Mouse (Mus musculus) heart, embryonic 10.5 days (tissue): ENCODE measurements around the gene Mta1. TPM values are rescaled to one million over a fixed set of nuclear protein-coding genes. Genes with fewer than 3 reads are reported as not detected.
A peak's percentile ranks its signal among the peaks of the same experiment; 100 is the strongest.

Source experiments
- DNase-seq: peaks from one replicate; pipeline ENCODE4 v3.0.0-alpha.2; 2017; ENCODE audit warnings: low spot score
- H3K27ac ChIP-seq: fragments of 300-500 bp; sonication (generic); 2 replicates; pipeline ENCODE4 v1.5.1; 2016; ENCODE audit warnings: mild to moderate bottlenecking
- H3K27me3 ChIP-seq: fragments of 300-500 bp; sonication (generic); 2 replicates; pipeline ENCODE4 v1.6.1; 2016; ENCODE audit warnings: mild to moderate bottlenecking; ENCODE audit not compliant: poor library complexity, insufficient read depth, severe bottlenecking
- H3K36me3 ChIP-seq: fragments of 300-500 bp; sonication (generic); 2 replicates; pipeline ENCODE4 v1.6.1; 2016; ENCODE audit warnings: mild to moderate bottlenecking, moderate library complexity
- H3K4me1 ChIP-seq: fragments of 300-500 bp; sonication (generic); 2 replicates; pipeline ENCODE4 v1.6.1; 2016; ENCODE audit warnings: mild to moderate bottlenecking
- H3K4me3 ChIP-seq: fragments of 300-500 bp; sonication (generic); 2 replicates; pipeline ENCODE4 v1.5.1; 2016; ENCODE audit warnings: mild to moderate bottlenecking, moderate library complexity
- H3K9me3 ChIP-seq: fragments of 300-500 bp; sonication (generic); 2 replicates; pipeline ENCODE4 v1.6.1; 2016; ENCODE audit warnings: mild to moderate bottlenecking, moderate library complexity
- WGBS: fragments of 180-500 bp; shearing (Covaris S2); methylation state at CpG from one replicate; pipeline ENCODE4 v1.1.7; 2016; 5-methylcytosine and 5-hydroxymethylcytosine counted together
- polyA plus RNA-seq: library from polyadenylated mRNA; unstranded; fragments of >200 nt; fragmentation: Nextera tagmentation; extraction: Ambion mirVana; gene quantifications from 2 replicates; pipeline ENCODE4 v1.2.1, GENCODE M21; 2016

The Mta1 gene
- polyA plus RNA-seq, 1 experiment from 2014 or later, result 17.5 TPM

- Histone ChIP-seq H3K36me3 (peaks cover 32% of the 10 kb centered on the region), H3K9me3 (no peaks in the 10 kb centered on the region), H3K4me3 (peak overlapping the region; percentile 67), H3K4me1 (peaks cover 21% of the 10 kb centered on the region), H3K27me3 (no peaks in the 10 kb centered on the region), H3K27ac (peak overlapping the region; percentile 92)
- 8% methylated on average over 15 of the region's 15 CpGs for WGBS
- no peak for DNase-seq
Observed at GRCm38 (mm10) chr12:113073420-113074328, 24.4 kb upstream of the Mta1 start.

GRCm38 (mm10) chr12:113074329-113075062 lies 23.6 kb upstream of the Mta1 start, which contains the start of gene Tex22:
Gene Tex22, plus strand, starts transcription at chr12:113074502.
- WGBS, result 5% methylated on average over 32 of the region's 32 CpGs
- H3K36me3 ChIP-seq, result peaks cover 25% of the 10 kb centered on the region
- no peaks in the 10 kb centered on the region for H3K9me3 ChIP-seq
- peak within 1 kb of the TSS; percentile 67 for H3K4me3 ChIP-seq
- peak; percentile 91 for DNase-seq
- H3K27me3 ChIP-seq, result no peaks in the 10 kb centered on the region
- H3K4me1 ChIP-seq, result peaks cover 21% of the 10 kb centered on the region
- peak within 1 kb of the TSS; percentile 92 for H3K27ac ChIP-seq

- peaks cover 19% of the 10 kb centered on the region for H3K36me3 ChIP-seq
Observed at GRCm38 (mm10) chr12:113075063-113075454, 23.0 kb upstream of the Mta1 start.

GRCm38 (mm10) chr12:113075486-113075885 lies 22.6 kb upstream of the Mta1 start:
- peak overlapping the region; percentile 67 for H3K4me3 ChIP-seq
- 55% methylated on average over 6 of the region's 6 CpGs for WGBS
- peak overlapping the region; percentile 92 for H3K27ac ChIP-seq
- peaks cover 21% of the 10 kb centered on the region for H3K4me1 ChIP-seq
- peaks cover 15% of the 10 kb centered on the region for H3K36me3 ChIP-seq
- H3K9me3 ChIP-seq, result no peaks in the 10 kb centered on the region
- DNase-seq, result no peak
- H3K27me3 ChIP-seq, result no peaks in the 10 kb centered on the region

More at GRCm38 (mm10) chr12:113075063-113075454, 23.0 kb upstream of the Mta1 start:
- peak overlapping the region; percentile 92 for H3K27ac ChIP-seq
- peak; percentile 95 for DNase-seq
- no peaks in the 10 kb centered on the region for H3K9me3 ChIP-seq
- WGBS, result 6% methylated on average over 10 of the region's 10 CpGs
- H3K27me3 ChIP-seq, result no peaks in the 10 kb centered on the region
- H3K4me3 ChIP-seq, result peak overlapping the region; percentile 67
- H3K4me1 ChIP-seq, result peaks cover 21% of the 10 kb centered on the region

- no peak overlapping the region for H3K4me3 ChIP-seq
- peaks cover 23% of the 10 kb centered on the region for H3K27me3 ChIP-seq
- DNase-seq, result no peak
- 58% methylated on average over 3 of the region's 3 CpGs for WGBS
- no peak overlapping the region for H3K27ac ChIP-seq
- H3K9me3 ChIP-seq, result no peaks in the 10 kb centered on the region
- H3K36me3 ChIP-seq, result no peaks in the 10 kb centered on the region
- no peaks in the 10 kb centered on the region for H3K4me1 ChIP-seq
Observed at GRCm38 (mm10) chr12:113087276-113087675, 10.8 kb upstream of the Mta1 start.

- no peak for DNase-seq
- no peaks in the 10 kb centered on the region for H3K4me1 ChIP-seq
- no peaks in the 10 kb centered on the region for H3K9me3 ChIP-seq
- H3K36me3 ChIP-seq, result no peaks in the 10 kb centered on the region
- H3K27me3 ChIP-seq, result peaks cover 23% of the 10 kb centered on the region
- no peak overlapping the region for H3K27ac ChIP-seq
- 38% methylated on average over 4 of the region's 4 CpGs for WGBS
- no peak overlapping the region for H3K4me3 ChIP-seq
Observed at GRCm38 (mm10) chr12:113088026-113088425, 10.1 kb upstream of the Mta1 start.

GRCm38 (mm10) chr12:113089107-113089506 lies 9.0 kb upstream of the Mta1 start:
- H3K9me3 ChIP-seq, result no peaks in the 10 kb centered on the region
- DNase-seq, result no peak
- 81% methylated on average over 6 of the region's 6 CpGs for WGBS
- H3K27ac ChIP-seq, result no peak overlapping the region
- no peaks in the 10 kb centered on the region for H3K36me3 ChIP-seq
- H3K27me3 ChIP-seq, result peaks cover 23% of the 10 kb centered on the region
- H3K4me3 ChIP-seq, result no peak overlapping the region
- no peaks in the 10 kb centered on the region for H3K4me1 ChIP-seq

GRCm38 (mm10) chr12:113090053-113090452 lies 8.0 kb upstream of the Mta1 start:
- Histone ChIP-seq H3K9me3 (no peaks in the 10 kb centered on the region), H3K27me3 (peaks cover 23% of the 10 kb centered on the region), H3K4me3 (no peak overlapping the region), H3K36me3 (no peaks in the 10 kb centered on the region), H3K27ac (no peak overlapping the region), H3K4me1 (no peaks in the 10 kb centered on the region)
- WGBS, result 83% methylated on average over 17 of the region's 17 CpGs
- DNase-seq, result no peak

GRCm38 (mm10) chr12:113097040-113097439 lies 1.0 kb upstream of the Mta1 start:
- DNase-seq, result no peak
- Histone ChIP-seq H3K4me1 (peaks cover 34% of the 10 kb centered on the region), H3K36me3 (peaks cover 6% of the 10 kb centered on the region; the same call in 1 of the 2 replicates), H3K27ac (peak overlapping the region; percentile 98; the same call in 1 of the 2 replicates), H3K27me3 (peaks cover 10% of the 10 kb centered on the region; the same call in 1 of the 2 replicates), H3K4me3 (peak overlapping the region; percentile 87; the same call in 1 of the 2 replicates), H3K9me3 (no peaks in the 10 kb centered on the region)
- WGBS, result 81% methylated on average over 5 of the region's 5 CpGs

- 3% methylated on average over 56 of the region's 60 CpGs for WGBS
- Histone ChIP-seq H3K27ac (peak overlapping the region; percentile 98), H3K4me3 (peak overlapping the region; percentile 87), H3K4me1 (peaks cover 49% of the 10 kb centered on the region), H3K9me3 (no peaks in the 10 kb centered on the region), H3K27me3 (peaks cover 10% of the 10 kb centered on the region; the same call in 1 of the 2 replicates), H3K36me3 (peaks cover 16% of the 10 kb centered on the region)
- no peak for DNase-seq
Observed at GRCm38 (mm10) chr12:113098530-113099151, 563 bp downstream of the Mta1 start.

- Histone ChIP-seq H3K27ac (peak overlapping the region; percentile 98), H3K27me3 (peaks cover 10% of the 10 kb centered on the region; the same call in 1 of the 2 replicates), H3K9me3 (no peaks in the 10 kb centered on the region), H3K4me1 (peaks cover 57% of the 10 kb centered on the region), H3K4me3 (peak overlapping the region; percentile 87), H3K36me3 (peaks cover 22% of the 10 kb centered on the region)
- no peak for DNase-seq
- WGBS, result 28% methylated on average over 6 of the region's 6 CpGs
Observed at GRCm38 (mm10) chr12:113099470-113100237, 1.6 kb downstream of the Mta1 start.
